Mouse (Mus musculus): Measurements from ENCODE around the gene Gcfc2. TPM values are rescaled to one million over a fixed set of nuclear protein-coding genes. Genes with fewer than 3 reads are reported as not detected.

Gcfc2 gene
- polyA plus RNA-seq, 2 experiments = 11.5 to 21.5 TPM

- WGBS = 72% methylated on average over 3 of the region's 3 CpGs
- Histone ChIP-seq H3K4me2 (replicated peaks; ENCODE audit: low read depth, low read length, severe bottlenecking) (no peak overlapping the region), H3K9ac (ENCODE audit: low read depth, low read length, severe bottlenecking) (no peak overlapping the region), H3K27ac (replicated peaks; ENCODE audit: low read depth, low read length) (no peak overlapping the region), H3K36me3 (ENCODE audit: control insufficient read depth, insufficient read depth, low read length) (no peaks in the 10 kb centered on the region), H3K27me3 (ENCODE audit: control insufficient read depth, insufficient read depth, low read length) (no peaks in the 10 kb centered on the region), H3K4me3 (replicated peaks; ENCODE audit: low read length) (no peak overlapping the region), H3K9me3 (ENCODE audit: control insufficient read depth, low read length) (no peaks in the 10 kb centered on the region), H3K4me1 (ENCODE audit: control insufficient read depth, insufficient read depth, low read length) (no peaks in the 10 kb centered on the region)
- DNase-seq (ENCODE audit: low spot score) (no peak), ATAC-seq (ENCODE audit: low FRiP score, low read depth) (no peak)
- TF ChIP-seq POLR2A (IDR thresholded peaks at IDR 0.05; ENCODE audit: borderline replicate concordance, extremely low read depth, insufficient read depth, insufficient read length) = no peak
Measured at GRCm38 (mm10) chr6:81912177-81912576, 11.3 kb upstream of the Gcfc2 start.

GRCm38 (mm10) chr6:81924304-81924703, 835 bp downstream of the Gcfc2 start:
- H3K4me1 ChIP-seq (ENCODE audit: control insufficient read depth, insufficient read depth, low read length) = peaks cover 6% of the 10 kb centered on the region
- DNase-seq (ENCODE audit: low spot score) = no peak

DNA sequence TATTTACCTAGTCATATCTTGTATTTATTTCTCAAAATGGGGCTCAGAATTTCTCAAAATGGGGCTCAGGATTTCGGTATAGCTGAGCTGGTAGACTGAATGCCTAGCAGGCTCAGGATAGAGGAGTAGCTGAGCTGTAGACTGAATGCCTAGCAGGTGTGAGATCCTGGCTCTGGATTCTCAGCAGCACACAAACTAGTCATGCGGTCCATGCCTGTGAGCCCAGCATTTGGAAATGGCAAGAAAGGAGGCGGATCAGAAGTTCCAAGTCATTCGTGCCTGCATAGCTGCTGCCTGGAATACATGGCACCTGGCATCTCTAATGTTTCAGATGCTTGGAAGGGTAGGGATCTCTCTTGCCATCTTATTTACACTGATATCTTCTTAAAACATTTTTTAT, 5.9 kb downstream of the Gcfc2 start:
- Histone ChIP-seq H3K4me1 (ENCODE audit: control insufficient read depth, insufficient read depth, low read length) (peaks cover 1% of the 10 kb centered on the region), H3K36me3 (ENCODE audit: control insufficient read depth, insufficient read depth, low read length) (peaks cover 72% of the 10 kb centered on the region), H3K4me3 (replicated peaks; ENCODE audit: low read length) (no peak overlapping the region), H3K9me3 (ENCODE audit: control insufficient read depth, low read length) (no peaks in the 10 kb centered on the region), H3K27me3 (ENCODE audit: control insufficient read depth, insufficient read depth, low read length) (no peaks in the 10 kb centered on the region), H3K9ac (ENCODE audit: low read depth, low read length, severe bottlenecking) (no peak overlapping the region), H3K27ac (replicated peaks; ENCODE audit: low read depth, low read length) (no peak overlapping the region), H3K4me2 (replicated peaks; ENCODE audit: low read depth, low read length, severe bottlenecking) (no peak overlapping the region)
- WGBS = 91% methylated on average over 4 of the region's 4 CpGs
- ATAC-seq (ENCODE audit: low FRiP score, low read depth) = no peak
- DNase-seq (ENCODE audit: low spot score) = no peak
- no peak for TF ChIP-seq POLR2A (IDR thresholded peaks at IDR 0.05; ENCODE audit: borderline replicate concordance, extremely low read depth, insufficient read depth, insufficient read length)

More at GRCm38 (mm10) chr6:81924304-81924703, 835 bp downstream of the Gcfc2 start:
- Histone ChIP-seq H3K4me2 (replicated peaks; ENCODE audit: low read depth, low read length, severe bottlenecking) (peak overlapping the region; percentile 68), H3K27ac (replicated peaks; ENCODE audit: low read depth, low read length) (no peak overlapping the region), H3K9me3 (ENCODE audit: control insufficient read depth, low read length) (no peaks in the 10 kb centered on the region), H3K36me3 (ENCODE audit: control insufficient read depth, insufficient read depth, low read length) (peaks cover 27% of the 10 kb centered on the region), H3K4me3 (replicated peaks; ENCODE audit: low read length) (peak overlapping the region; percentile 91), H3K27me3 (ENCODE audit: control insufficient read depth, insufficient read depth, low read length) (no peaks in the 10 kb centered on the region), H3K9ac (ENCODE audit: low read depth, low read length, severe bottlenecking) (peak overlapping the region; percentile 97)
- ATAC-seq (ENCODE audit: low FRiP score, low read depth) = no peak
- WGBS = 16% methylated on average over 5 of the region's 5 CpGs
- no peak for TF ChIP-seq POLR2A (IDR thresholded peaks at IDR 0.05; ENCODE audit: borderline replicate concordance, extremely low read depth, insufficient read depth, insufficient read length)

- DNase-seq (ENCODE audit: low spot score) = no peak
- Histone ChIP-seq H3K27ac (replicated peaks; ENCODE audit: low read depth, low read length) (no peak overlapping the region), H3K4me1 (ENCODE audit: control insufficient read depth, insufficient read depth, low read length) (no peaks in the 10 kb centered on the region), H3K9me3 (ENCODE audit: control insufficient read depth, low read length) (no peaks in the 10 kb centered on the region), H3K27me3 (ENCODE audit: control insufficient read depth, insufficient read depth, low read length) (no peaks in the 10 kb centered on the region), H3K4me3 (replicated peaks; ENCODE audit: low read length) (no peak overlapping the region), H3K9ac (ENCODE audit: low read depth, low read length, severe bottlenecking) (no peak overlapping the region), H3K36me3 (ENCODE audit: control insufficient read depth, insufficient read depth, low read length) (peaks cover 80% of the 10 kb centered on the region), H3K4me2 (replicated peaks; ENCODE audit: low read depth, low read length, severe bottlenecking) (no peak overlapping the region)
- WGBS = 92% methylated on average over 3 of the region's 3 CpGs
- no peak for ATAC-seq (ENCODE audit: low FRiP score, low read depth)
- no peak for TF ChIP-seq POLR2A (IDR thresholded peaks at IDR 0.05; ENCODE audit: borderline replicate concordance, extremely low read depth, insufficient read depth, insufficient read length)
Measured at GRCm38 (mm10) chr6:81933281-81933680, 9.8 kb downstream of the Gcfc2 start.

GRCm38 (mm10) chr6:81941718-81942117, 18.2 kb downstream of the Gcfc2 start:
- TF ChIP-seq POLR2A (IDR thresholded peaks at IDR 0.05; ENCODE audit: borderline replicate concordance, extremely low read depth, insufficient read depth, insufficient read length) = no peak
- H3K36me3 ChIP-seq (ENCODE audit: control insufficient read depth, insufficient read depth, low read length) = peaks cover 78% of the 10 kb centered on the region
- H3K27ac ChIP-seq (replicated peaks; ENCODE audit: low read depth, low read length) = no peak overlapping the region
- no peaks in the 10 kb centered on the region for H3K4me1 ChIP-seq (ENCODE audit: control insufficient read depth, insufficient read depth, low read length)
- WGBS = 90% methylated on average over 5 of the region's 5 CpGs
- no peaks in the 10 kb centered on the region for H3K27me3 ChIP-seq (ENCODE audit: control insufficient read depth, insufficient read depth, low read length)
- no peaks in the 10 kb centered on the region for H3K9me3 ChIP-seq (ENCODE audit: control insufficient read depth, low read length)
- H3K9ac ChIP-seq (ENCODE audit: low read depth, low read length, severe bottlenecking) = no peak overlapping the region
- DNase-seq (ENCODE audit: low spot score) (no peak), ATAC-seq (ENCODE audit: low FRiP score, low read depth) (no peak)
- H3K4me2 ChIP-seq (replicated peaks; ENCODE audit: low read depth, low read length, severe bottlenecking) = no peak overlapping the region
- no peak overlapping the region for H3K4me3 ChIP-seq (replicated peaks; ENCODE audit: low read length)

- 89% methylated on average over 2 of the region's 2 CpGs for WGBS
- peaks cover 82% of the 10 kb centered on the region for H3K36me3 ChIP-seq (ENCODE audit: control insufficient read depth, insufficient read depth, low read length)
Measured at GRCm38 (mm10) chr6:81943281-81943680, 19.8 kb downstream of the Gcfc2 start.

More at GRCm38 (mm10) chr6:81943281-81943680, 19.8 kb downstream of the Gcfc2 start:
- DNase-seq (ENCODE audit: low spot score) (no peak), ATAC-seq (ENCODE audit: low FRiP score, low read depth) (no peak)
- Histone ChIP-seq H3K9me3 (ENCODE audit: control insufficient read depth, low read length) (no peaks in the 10 kb centered on the region), H3K27me3 (ENCODE audit: control insufficient read depth, insufficient read depth, low read length) (no peaks in the 10 kb centered on the region), H3K4me3 (replicated peaks; ENCODE audit: low read length) (no peak overlapping the region), H3K9ac (ENCODE audit: low read depth, low read length, severe bottlenecking) (no peak overlapping the region), H3K4me2 (replicated peaks; ENCODE audit: low read depth, low read length, severe bottlenecking) (no peak overlapping the region), H3K27ac (replicated peaks; ENCODE audit: low read depth, low read length) (no peak overlapping the region), H3K4me1 (ENCODE audit: control insufficient read depth, insufficient read depth, low read length) (no peaks in the 10 kb centered on the region)
- TF ChIP-seq POLR2A (IDR thresholded peaks at IDR 0.05; ENCODE audit: borderline replicate concordance, extremely low read depth, insufficient read depth, insufficient read length) = no peak

All from limb, embryonic 14.5 days (tissue).